8 mouse cellular contexts compared by ENCODE assay signal in the genomic region with DNA sequence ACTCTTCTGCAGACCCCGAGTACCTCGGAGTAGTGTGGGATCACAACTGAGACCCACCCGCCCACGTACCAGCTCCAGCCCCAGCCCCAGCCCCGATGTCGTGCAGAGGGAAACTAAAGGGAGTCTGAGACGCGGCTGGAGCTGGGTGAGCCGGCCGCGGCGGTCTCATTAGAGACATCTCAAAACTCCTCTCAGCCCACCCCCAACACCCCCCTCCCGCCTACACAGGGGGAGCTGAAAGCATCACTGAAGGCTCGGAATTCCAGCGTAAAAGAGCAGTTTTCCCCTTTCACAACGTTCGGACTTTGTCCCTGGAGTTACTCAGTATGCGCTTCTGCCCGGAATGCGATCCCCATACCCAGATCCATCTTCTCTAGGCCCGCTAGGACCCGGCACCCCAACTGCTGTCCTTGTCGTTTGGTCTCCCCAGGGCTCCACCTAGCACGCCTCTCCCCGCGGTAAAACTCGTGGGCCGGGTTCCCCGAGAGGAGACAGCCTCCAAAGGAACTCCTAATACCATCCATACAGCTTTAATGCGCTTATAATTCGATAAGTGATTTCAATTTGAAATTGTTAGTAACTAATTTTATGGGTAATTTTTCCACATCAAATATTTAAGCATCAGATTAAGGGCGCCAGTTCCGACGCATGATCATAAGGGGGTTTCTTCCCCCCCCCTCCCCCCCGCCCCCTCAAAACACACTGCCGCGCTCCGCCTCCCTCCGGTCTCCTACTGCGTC.
A peak's percentile ranks its signal among the peaks of the same experiment; 100 is the strongest.
DNase-seq lines count a peak whose midpoint lies in the region; ATAC-seq lines count a peak whose summit lies in the region.

No protein-coding gene starts in this region.

- H3K4me1 ChIP-seq in forebrain, embryonic 16.5 days (replicated peaks; ENCODE audit: control insufficient read depth, insufficient read depth, low read length) = peaks cover 27% of the 10 kb centered on the region
- peaks cover 15% of the 10 kb centered on the region; the same call in 1 of the 2 replicates for H3K4me1 ChIP-seq in kidney, embryonic 14.5 days (ENCODE audit: control insufficient read depth, insufficient read depth, low read length)

- H3K9me3 ChIP-seq in forebrain, embryonic 16.5 days (ENCODE audit: control insufficient read depth, low read length) = no peaks in the 10 kb centered on the region
- no peaks in the 10 kb centered on the region for H3K9me3 ChIP-seq in kidney, embryonic 14.5 days (ENCODE audit: control insufficient read depth, low read length)

- no peak overlapping the region for H3K27ac ChIP-seq in forebrain, embryonic 16.5 days (ENCODE audit: low read length)
- H3K27ac ChIP-seq in kidney, embryonic 14.5 days (ENCODE audit: low read depth, low read length) = peak overlapping the region; percentile 81

- peaks cover 12% of the 10 kb centered on the region for H3K27me3 ChIP-seq in forebrain, embryonic 16.5 days (replicated peaks; ENCODE audit: control insufficient read depth, insufficient read depth, low read length)
- no peaks in the 10 kb centered on the region for H3K27me3 ChIP-seq in kidney, embryonic 14.5 days (ENCODE audit: control insufficient read depth, insufficient read depth, low read length)
- H3K27me3 ChIP-seq in splenic B cell, adult 2 months (ENCODE audit: control insufficient read depth, insufficient read depth, low read length, poor library complexity, severe bottlenecking) = peaks cover 2% of the 10 kb centered on the region

- H3K36me3 ChIP-seq in forebrain, embryonic 16.5 days (ENCODE audit: control insufficient read depth, insufficient read depth) = no peaks in the 10 kb centered on the region
- H3K36me3 ChIP-seq in kidney, embryonic 14.5 days (ENCODE audit: control insufficient read depth, insufficient read depth, low read length) = peaks cover 12% of the 10 kb centered on the region; the same call in 1 of the 2 replicates
- H3K36me3 ChIP-seq in splenic B cell, adult 2 months (ENCODE audit: control insufficient read depth, insufficient read depth, low read length, poor library complexity, severe bottlenecking) = no peaks in the 10 kb centered on the region

- DNase-seq in adrenal gland, adult (ENCODE audit: inconsistent age in 2 of 2, low spot score in 1 of 2) = peak; percentile 76 to 93
- DNase-seq in adrenal gland, postnatal 4 days (ENCODE audit: low spot score in 2 of 2) = no peak
- peak; percentile 50 to 51 for DNase-seq in urinary bladder, postnatal 36 days (ENCODE audit: low spot score in 2 of 2)
- DNase-seq in urinary bladder, postnatal 25 days (ENCODE audit: low spot score) = no peak
- DNase-seq in lung, postnatal 10 days = peak; percentile 69
- peak; percentile 22 for DNase-seq in splenic B cell, adult 2 months (ENCODE audit: low read depth, low spot score)

- peak overlapping the region; percentile 54; the same call in 1 of the 2 replicates for H3K9ac ChIP-seq in forebrain, embryonic 16.5 days (replicated peaks; ENCODE audit: low read depth, low read length)
- H3K9ac ChIP-seq in kidney, embryonic 14.5 days (ENCODE audit: low read depth, low read length) = peak overlapping the region; percentile 68

- H3K4me2 ChIP-seq in forebrain, embryonic 16.5 days (ENCODE audit: low read length) = peak overlapping the region; percentile 77
- H3K4me2 ChIP-seq in kidney, embryonic 14.5 days (replicated peaks; ENCODE audit: low read depth, low read length) = peak overlapping the region; percentile 71

- WGBS in forebrain, embryonic 16.5 days = under 1% methylated on average over 40 of the region's 40 CpGs
- WGBS in kidney, embryonic 14.5 days = under 1% methylated on average over 40 of the region's 40 CpGs

- H3K4me3 ChIP-seq in forebrain, embryonic 16.5 days (replicated peaks; ENCODE audit: low read length) = peak overlapping the region; percentile 54
- peak overlapping the region; percentile 47 for H3K4me3 ChIP-seq in kidney, embryonic 14.5 days (ENCODE audit: low read length)

- ATAC-seq in forebrain, embryonic 16.5 days = peak; percentile 46
- ATAC-seq in kidney, embryonic 14.5 days (ENCODE audit: low FRiP score, low TSS enrichment) = peak; percentile 48

Comparison
In these comparisons a context has a peak if more than half of its experiments do, and no peak if none do; other contexts are left out.
1. DNase-seq: peak in adrenal gland, adult (2 of 2), urinary bladder, postnatal 36 days (2 of 2), lung, postnatal 10 days (single experiment) and splenic B cell, adult 2 months (single experiment); none in adrenal gland, postnatal 4 days (0 of 2) and urinary bladder, postnatal 25 days (single experiment).